Mouse (Mus musculus) left cerebral cortex, postnatal 25 days (tissue): ENCODE results near the gene Npy4r. TPM values are rescaled to one million over a fixed set of nuclear protein-coding genes. Genes with fewer than 3 reads are reported as not detected.

Source experiments
- DNase-seq, 2 experiments: peaks; one replicate each; pipeline ENCODE4 v3.0.0; 2022; ENCODE audit warnings: low spot score in 2 of 2, mixed read lengths in 1 of 2
- intact Hi-C: fragments of 180-260 bp; cut with DNase I; formaldehyde crosslinking; loops from one replicate; pipeline ENCODE4 v1.15.1; 2025
- total RNA-seq, 2 experiments: library from RNA; stranded (reverse); gene quantifications; 2 replicates each; pipeline ENCODE4 v1.2.3; 2021

Npy4r gene
- total RNA-seq: not detected

DNA sequence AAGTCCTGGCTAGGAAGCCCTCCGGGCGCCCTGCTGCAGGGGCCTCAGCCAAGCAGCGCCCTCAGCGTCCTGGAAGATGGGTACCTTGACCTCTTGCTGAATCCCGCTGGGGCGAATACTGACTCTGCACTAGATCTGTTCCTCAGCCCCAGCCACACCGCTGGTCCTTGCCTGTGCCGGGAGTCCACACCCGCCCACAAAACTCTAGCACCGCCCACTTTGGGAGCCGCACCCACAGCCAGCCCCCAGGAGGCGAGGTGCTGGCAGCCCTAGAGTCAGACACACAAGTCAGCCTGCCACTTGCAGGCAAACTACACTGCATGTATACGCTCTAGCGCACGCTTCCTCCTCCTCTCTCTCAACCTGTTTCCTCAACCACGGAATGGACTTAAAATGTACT lies at the start of gene Npy4r:
TSS of gene Npy4r (minus strand) at position 148 of the 400 bp plus-strand sequence.
- intact Hi-C loops: no loop called here
- DNase-seq: peak; percentile 2 to 10

DNA sequence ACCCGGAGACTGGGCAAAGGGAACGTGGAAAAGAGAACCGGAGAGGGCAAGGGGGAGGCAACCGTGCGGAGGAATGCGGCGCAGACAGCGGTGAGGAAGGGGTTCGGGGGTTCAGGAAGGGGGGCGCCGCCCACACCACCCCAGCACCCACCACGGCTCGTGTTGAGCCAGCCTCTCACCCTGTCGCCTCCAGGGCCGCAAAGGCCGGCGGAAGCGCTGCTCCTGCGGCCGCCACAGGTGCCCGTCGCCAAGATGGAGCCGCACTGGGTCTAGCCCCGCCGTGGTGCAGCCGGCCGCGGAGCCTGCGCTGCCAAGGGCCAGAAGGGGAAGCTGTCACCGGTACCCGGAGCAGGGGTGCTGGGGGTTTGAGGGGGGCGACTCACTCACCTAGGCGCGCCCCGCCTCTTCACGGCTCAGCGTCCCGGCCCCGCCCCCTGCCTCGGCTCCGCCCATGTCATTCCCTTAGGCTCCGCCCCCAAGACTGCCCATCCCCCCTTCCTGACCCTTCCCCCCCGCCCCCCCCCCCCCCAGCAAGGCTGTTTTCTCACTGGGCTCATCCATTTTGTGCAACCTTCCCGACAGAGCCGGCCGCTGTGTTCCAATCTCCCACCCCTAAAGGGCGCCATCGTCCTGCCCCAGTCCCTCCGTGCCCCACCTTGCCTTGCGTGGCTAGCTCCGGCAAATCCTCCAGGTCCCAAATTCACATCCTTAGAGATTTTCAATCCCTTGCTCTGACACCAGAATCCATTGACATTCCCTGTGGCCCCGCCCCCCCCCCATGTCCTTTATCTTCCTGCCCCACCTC lies 49.1 kb upstream of the Npy4r start, which contains the start of gene Gprin2:
TSS of gene Gprin2 (minus strand) at position 423 of the 805 bp plus-strand sequence.
- peak in 1 of 2 experiments; percentile 11 for DNase-seq
- intact Hi-C loops: no loop called here

DNA sequence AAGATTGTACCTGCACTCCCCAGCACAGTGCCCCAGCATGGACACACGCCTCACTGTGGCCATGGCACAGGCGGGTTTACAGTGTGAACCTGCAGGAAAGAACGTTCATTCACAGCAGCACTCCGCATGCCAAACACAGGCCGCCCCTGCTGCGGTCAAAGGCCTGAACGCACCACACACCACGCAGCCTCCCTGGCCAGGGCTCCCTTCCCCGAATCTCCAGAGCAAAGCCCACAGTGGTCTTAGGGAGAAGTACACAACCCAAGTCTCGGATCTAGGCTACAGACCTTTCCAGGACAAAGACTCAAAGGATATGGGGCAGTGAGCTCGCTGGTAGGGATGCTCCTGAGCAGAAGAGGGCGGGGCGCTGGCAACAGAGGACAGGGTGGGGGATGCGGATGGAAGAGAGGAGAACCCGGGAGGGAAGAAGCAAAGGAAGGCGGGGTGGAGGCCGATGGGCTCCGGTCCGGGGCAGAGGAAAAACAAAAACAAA lies 48.5 kb upstream of the Npy4r start:
- DNase-seq: no peak
- intact Hi-C loops: no loop called here

DNA sequence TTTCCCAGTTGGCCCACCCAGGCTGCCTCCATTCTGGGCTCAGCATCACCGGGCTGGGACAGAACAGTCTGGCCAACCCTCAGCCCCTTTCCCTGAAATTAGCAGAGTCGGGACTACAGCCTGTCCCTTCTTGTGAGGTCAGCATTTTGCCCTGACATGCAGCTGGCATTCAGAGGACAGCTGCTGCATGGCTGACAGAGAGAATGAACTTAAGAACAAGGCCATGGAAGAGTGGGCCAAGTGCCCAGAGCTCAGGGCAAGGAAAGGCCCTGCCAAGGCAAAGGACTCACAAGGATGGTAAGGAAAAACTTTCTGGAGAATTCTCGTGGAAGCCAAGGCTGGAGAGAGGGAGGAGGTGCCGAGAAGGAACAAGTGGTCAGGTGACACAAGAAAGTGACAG lies 44.4 kb upstream of the Npy4r start:
- DNase-seq: no peak
- intact Hi-C loops: no loop called here

DNA sequence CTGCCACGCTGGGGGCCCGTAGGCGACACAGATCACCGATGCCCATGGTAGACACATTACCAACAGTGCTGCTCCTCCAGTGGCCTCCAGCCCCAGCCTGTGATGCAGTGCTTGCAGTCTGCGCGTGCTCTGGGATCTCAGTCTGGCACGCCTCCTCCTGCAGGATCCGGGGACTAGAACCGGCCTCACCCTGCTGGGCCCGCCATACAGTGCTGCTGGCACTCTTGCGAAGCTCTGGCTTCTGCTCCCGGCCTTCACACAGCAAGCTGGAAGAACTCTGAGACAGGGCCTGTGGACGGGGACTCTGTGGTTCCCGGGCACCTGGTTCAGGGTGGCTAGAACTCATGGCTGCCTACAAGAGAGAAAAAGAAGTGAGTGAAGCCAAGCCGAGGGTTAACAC lies 43.2 kb upstream of the Npy4r start:
- no peak for DNase-seq
- intact Hi-C loops: no loop called here

DNA sequence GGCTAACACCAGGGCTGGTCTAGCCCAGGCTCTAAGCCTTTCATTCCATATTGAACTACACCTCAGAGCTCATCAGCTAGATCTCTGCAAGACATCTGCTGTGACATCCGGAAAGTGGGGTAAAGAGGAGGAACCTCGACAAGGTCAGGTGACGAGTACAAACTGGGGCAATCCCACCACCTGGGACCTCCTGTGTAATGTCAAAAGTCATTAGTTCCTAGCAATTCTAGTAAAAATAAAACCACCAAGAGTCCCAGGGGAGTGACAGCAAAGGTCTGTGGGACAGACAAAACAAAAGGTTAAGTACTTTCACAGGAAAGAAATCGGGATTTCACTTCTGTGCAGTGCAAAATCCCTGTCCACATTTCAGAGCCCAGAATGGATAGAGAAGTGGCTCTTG lies 41.6 kb upstream of the Npy4r start:
- DNase-seq: no peak
- intact Hi-C loops: no loop called here

DNA sequence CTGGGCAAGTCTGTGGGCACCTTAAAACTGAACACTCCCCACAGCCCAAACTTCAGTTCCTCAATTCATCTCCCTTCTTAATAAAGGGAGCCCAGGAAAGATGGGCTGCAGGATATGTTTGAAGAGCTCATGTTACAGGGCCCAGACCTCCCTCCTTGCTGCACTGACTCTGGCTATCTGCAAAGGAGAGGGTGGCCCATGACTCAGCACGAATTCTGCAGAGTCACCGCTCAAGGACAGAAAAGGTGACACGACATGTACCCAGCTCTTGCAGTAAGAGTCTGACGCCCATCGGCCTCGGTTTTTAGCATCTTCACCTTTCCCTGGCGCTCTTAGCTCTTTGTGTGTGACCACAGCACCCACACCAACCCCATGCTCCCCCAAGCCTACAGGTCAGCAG lies 38.1 kb upstream of the Npy4r start:
- no peak for DNase-seq
- intact Hi-C loops: no loop called here

DNA sequence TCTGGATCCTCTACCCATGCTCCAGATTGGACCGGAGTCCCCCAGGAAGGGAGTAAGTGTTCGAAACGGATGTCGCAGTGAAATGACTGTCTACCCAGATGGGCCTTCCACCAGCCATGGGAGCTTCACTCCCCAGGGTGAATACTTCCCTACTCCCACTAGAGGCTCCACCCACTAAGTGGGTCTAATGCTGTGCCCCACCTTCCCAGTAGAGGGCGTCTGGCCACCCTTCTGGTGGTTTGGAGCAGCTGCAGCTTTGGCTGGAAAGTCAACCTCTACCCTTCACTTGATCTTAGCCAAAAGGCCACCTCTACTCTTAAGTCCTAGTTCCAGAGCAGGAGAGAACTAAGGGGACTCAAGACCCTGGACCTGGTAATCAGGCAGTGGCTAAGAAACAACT lies 36.3 kb upstream of the Npy4r start:
- intact Hi-C loops: loop anchor here (2.0 kb wide), 1 partner anchor 46 kb away; no protein-coding TSS in a partner anchor
- peak in 1 of 2 experiments; percentile 13 for DNase-seq

DNA sequence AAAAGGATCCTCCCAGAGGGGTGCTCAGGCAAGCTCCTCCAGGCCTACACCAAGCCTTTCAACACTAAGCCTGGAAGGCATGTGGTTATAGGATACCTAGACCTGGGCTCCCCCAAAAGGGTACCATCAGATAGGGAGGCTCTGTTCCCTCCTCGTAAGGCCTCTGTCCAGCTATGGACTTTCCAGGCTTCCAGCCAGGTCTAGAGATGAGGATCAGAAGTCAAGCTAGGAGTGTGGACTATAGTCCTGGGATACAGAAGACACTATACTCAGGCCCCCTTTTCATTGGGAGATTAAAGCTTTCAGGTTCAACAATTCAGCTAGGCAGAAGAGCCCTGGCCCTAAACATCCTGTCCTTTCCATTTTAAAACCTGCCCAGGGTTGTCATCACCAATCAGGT lies 30.8 kb upstream of the Npy4r start:
- no peak for DNase-seq
- intact Hi-C loops: no loop called here

DNA sequence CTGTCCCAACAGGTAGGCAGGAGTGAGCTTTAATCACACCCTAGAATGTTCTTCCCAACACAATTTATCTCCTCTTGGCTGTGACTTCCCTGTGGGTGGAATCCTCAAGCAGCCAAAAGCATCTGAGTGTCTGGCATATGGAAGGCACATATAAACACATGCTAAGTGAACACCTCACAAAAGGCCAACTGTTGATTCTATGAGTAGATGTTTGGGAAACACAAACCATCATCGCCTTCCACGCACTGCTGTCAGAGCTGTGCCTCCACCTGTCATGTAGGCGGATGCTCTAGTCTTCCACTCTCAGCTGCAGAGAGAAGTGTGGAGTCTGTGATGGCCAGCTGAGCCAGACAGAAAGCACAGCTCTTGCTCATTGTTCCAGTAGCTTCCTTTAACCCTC lies 27.1 kb upstream of the Npy4r start:
- intact Hi-C loops: no loop called here

DNA sequence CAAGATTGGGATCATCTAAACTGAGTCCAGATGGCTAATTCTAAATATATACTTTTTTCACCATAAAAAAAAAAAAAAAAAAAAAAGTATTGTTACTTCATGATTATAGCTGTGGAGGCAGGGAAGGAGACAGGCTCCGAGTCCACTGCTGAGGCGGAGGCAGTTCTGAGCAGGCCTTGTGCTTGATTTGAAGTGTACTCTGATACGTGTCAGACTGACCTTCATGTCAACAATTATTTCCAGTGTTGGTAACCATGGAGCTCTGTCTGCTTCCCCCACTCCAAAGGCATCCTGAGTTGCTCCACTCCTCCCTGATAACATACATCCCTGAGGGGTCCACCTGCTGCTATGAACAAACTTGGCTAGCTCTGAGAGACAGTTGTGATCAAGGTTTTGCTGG lies 18.8 kb upstream of the Npy4r start:
- intact Hi-C loops: no loop called here
- DNase-seq: no peak

More for the DNA sequence above, 27.1 kb upstream of the Npy4r start:
- DNase-seq: peak; percentile 73 to 96

DNA sequence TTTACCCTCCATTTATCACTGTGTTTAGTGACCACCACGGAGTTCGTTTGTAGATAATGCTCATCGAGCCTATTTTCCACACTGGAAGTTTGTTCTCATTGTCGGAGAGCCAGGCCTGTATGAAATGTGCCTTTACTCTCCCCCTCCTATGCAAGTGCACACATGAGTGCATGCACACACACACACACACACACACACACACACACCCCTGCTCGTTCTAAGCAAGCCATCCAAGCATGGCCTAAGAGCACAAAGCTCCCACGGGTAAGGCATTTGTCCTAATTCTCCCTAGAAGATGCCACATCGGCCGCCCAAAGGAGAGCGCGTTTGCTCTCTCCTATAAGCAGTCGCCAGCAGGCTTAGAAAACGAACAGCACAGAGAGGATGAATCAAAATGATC lies 3.5 kb upstream of the Npy4r start:
- intact Hi-C loops: no loop called here

DNA sequence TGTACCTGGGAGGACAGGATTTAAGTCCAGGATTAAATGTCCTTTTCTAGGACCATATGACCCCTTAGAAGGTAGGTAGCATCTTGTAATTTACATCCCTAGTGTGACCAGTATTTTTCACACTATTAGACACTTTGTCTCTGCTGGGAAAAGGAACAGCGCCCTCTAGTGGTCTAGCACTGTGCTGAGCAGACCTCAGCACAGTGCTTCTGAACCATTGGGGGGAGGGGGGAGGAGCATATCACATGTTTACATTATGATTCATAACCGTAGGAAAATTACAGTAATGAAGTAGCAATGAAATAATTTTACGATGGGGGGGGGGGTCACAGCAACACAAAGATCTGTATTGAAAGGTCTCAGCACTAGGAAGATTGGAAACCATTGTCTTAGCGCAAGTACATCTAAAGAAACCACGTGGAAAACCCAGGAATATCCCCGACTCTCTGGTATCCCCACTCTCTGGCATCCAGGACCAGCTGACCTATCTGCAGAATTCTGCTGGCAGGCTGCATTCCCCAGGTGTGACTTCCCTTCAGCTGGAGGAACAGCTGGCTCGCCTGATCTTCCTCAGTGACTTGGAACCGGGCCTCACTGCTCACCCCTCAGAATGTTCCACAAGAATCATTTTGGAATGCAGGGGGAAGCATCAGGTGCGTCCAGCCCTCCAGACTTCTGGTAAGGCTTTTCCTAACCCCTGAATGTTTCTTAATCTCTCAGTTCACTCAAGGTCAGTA lies 2.5 kb upstream of the Npy4r start:
- intact Hi-C loops: no loop called here
- DNase-seq: peak; percentile 11 to 23

More for the DNA sequence above, 3.5 kb upstream of the Npy4r start:
- no peak for DNase-seq

DNA sequence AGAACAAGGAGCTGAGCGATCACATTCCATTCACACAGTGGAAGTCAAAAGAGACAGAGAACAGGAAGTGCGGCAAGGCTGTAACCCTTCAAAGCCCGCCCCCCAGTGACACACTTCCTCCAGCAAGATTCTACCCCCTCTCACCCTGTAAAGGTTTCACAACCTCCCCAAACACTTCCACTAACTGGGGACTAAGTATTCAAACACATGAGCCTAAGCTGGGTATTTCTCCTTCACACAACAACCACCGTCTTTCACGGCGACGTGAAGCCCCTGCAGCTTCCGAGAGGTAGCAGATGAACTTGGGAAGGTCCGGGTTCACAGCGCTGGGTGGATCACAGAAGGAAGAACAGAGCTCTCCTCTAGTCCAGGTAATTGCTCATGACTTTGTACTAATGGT lies 9.4 kb downstream of the Npy4r start:
- DNase-seq: no peak
- intact Hi-C loops: no loop called here

DNA sequence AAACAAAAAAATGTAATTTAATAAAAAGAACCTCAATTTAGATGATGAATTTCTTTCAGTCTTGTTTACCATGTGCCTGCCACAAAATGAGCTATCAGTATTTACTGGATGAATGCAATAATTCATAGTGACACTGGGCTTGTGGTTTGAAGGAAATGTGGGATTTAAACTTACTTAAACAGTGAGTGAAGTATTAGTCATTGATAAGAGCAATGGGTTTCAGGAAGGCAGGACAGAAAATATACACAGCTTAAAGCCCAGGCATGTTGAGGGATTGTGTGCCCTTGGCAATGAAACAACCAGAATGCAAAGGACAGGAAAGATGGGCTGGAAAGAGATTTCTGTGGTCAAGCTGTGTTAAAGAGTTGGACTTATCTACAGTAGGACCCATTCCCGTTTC lies 10.0 kb downstream of the Npy4r start:
- DNase-seq: no peak
- intact Hi-C loops: no loop called here

DNA sequence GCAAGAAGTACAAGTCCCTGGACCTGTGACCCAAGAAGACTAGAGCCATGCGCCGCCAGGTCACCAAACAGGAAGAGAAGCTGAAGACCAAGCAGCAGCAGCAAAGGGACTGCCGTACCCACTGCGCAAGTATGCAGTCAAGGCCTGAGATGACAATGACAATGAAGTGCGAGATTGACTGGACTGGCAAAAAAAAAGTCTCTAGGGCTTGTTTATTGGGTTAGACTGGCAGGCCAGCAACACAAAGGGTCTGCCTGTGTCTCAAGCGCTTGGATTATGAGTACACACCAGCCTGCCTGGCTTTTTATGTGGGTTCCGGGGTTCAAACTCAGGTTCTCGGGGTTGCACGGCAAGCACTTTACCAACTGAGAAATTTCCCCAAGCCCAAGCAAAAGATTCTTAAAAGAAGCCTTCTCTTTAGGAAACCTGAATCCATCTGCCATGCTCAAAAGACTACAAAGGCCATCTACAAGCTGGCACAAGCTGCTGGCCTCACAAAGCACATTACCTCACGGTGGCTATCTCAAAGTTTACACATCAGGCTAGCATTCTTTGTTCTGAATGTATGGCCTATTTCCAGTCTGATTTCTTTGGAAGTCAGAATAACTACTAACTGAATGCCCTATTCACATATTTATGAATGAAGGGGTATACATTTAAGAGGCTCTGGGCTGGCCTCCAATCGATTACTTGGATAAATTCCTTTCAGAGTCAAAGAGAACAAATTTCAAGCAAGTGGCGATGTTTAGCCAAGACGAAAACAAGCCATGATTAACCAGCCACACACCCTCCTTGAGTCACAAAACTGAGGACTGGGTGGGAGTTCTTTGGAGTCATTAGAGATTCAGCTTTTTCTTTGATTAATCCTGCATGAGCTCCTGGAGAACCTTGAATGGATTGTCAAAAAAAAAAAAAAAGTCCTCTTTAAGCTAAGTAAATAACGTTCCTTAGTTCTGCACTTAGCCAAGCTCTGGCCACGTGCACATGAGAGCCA lies 12.3 kb downstream of the Npy4r start:
- no peak for DNase-seq
- intact Hi-C loops: no loop called here

DNA sequence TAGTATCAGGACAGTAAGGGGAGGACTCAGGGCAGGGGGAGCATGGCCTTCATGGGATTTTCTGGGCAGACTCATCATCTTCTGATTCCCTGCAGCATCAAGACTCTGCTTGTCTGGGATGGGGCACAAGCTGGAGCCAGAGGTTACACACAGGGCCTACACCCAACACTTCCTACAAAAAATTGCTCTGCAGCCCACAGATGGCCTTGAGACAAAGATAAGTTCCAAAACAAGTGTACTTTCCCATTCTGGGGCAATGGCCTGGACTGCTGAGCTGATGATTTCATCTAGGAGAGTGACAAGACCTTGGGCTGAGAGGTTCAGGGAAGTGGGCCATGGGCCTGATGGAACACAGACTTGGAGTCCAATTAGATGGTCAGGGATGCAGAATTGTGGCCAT lies 16.9 kb downstream of the Npy4r start:
- intact Hi-C loops: no loop called here
- DNase-seq: no peak

DNA sequence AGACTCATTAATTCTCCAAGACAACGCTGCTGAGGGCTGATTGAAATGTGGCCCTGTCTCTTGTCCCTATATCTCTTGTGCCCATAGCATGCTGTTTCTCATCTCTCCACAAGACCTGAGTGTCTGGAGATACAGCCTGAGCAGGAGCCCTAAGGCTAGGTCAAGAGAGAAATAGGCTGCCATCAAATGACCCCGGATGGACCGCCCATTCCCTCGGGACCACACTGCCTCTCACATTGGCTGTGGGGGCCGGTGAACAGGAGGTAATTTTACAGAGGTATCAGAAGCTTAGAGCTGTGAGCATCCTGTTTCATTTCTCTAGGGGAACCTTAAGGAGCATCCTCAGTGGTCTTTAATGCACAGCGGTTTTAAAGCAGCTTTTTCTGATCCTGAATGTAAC lies 21.1 kb downstream of the Npy4r start:
- no peak for DNase-seq
- intact Hi-C loops: no loop called here

DNA sequence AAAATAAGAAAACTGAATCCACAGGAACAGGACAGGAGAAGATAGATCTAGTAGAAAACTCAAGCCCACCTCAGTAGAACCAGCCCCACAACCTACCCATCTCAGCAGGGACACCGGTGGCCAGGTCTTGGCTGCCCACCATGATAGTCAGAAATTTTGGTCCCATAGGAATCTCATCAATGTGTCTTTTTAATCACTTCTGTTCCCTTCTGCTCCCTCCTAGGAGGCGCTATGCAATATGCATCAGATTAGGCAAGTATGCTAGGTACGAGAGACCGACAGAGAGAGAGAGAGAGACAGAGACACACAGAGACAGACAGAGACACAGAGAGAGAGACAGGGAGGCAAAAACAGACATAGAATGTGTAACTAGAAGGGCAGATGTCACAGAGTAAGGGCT lies 30.6 kb downstream of the Npy4r start:
- no peak for DNase-seq
- intact Hi-C loops: no loop called here

DNA sequence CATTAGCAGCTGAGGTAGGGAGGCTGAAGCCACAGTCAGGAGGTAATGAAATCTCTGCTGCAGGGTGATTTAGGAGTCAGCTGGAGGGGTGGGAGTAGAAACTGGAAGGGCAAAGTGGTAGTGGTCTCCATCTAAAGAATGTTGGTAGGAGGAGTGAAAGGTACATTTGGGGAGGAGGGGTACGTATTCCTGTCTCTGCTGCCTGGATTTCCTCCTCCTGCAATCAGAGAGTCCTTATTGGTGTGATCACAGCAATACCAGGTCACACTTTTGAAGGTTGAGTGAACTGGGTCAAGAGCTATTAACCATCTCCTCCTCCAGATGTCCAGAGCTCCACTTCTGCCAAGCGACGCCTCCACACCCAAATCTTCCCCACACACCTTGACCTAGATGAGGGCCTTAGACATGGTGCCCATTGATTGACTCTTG lies 31.4 kb downstream of the Npy4r start:
- DNase-seq: no peak
- intact Hi-C loops: no loop called here
